Mouse (Mus musculus) myocyte (in vitro differentiated cells): ENCODE measurements at regions not wholly inside any gene's neighbourhood (a gene's known extent, or its start where the extent isn't known, plus 50 kb on each side); places are given as distances from the start of the nearest gene placed in this dataset.

Source experiments
- E2F4 ChIP-seq: IDR thresholded peaks from one replicate; pipeline ENCODE4 v1.6.1; 2011; ENCODE audit warnings: mild to moderate bottlenecking, control low read depth, moderate library complexity; ENCODE audit not compliant: insufficient read depth
- MYOD1 ChIP-seq, 3 experiments: IDR thresholded peaks; one replicate each; pipeline ENCODE4 v1.6.1; 2011; ENCODE audit warnings: control low read depth in 2 of 3, low read depth in 2 of 3, mild to moderate bottlenecking in 2 of 3, moderate library complexity in 1 of 3; ENCODE audit not compliant: insufficient read length in 2 of 3, control insufficient read depth in 1 of 3
- POLR2A ChIP-seq: IDR thresholded peaks from one replicate; pipeline ENCODE4 v1.6.1; 2011; ENCODE audit warnings: low read depth, mild to moderate bottlenecking, control low read depth, moderate library complexity; ENCODE audit not compliant: insufficient read length
- POLR2AphosphoS2 ChIP-seq: IDR thresholded peaks from one replicate; pipeline ENCODE4 v1.6.1; 2011; ENCODE audit warnings: low read depth, control low read depth; ENCODE audit not compliant: insufficient read length
- REST ChIP-seq: IDR thresholded peaks from one replicate; pipeline ENCODE4 v1.6.1; 2011; ENCODE audit warnings: mild to moderate bottlenecking, control low read depth, moderate library complexity; ENCODE audit not compliant: insufficient read depth, insufficient read length
- SRF ChIP-seq: IDR thresholded peaks from one replicate; pipeline ENCODE4 v1.6.1; 2011; ENCODE audit warnings: low read depth; ENCODE audit not compliant: control insufficient read depth, insufficient read length
- USF1 ChIP-seq: IDR thresholded peaks from one replicate; pipeline ENCODE4 v1.6.1; 2011; ENCODE audit warnings: low read depth, mild to moderate bottlenecking, control low read depth, moderate library complexity

- TF ChIP-seq POLR2AphosphoS2 (no peak), POLR2A (no peak), MYOD1 (IDR thresholded peaks at IDR 0.05; ENCODE audit: control insufficient read depth in 1 of 3, insufficient read length in 2 of 3, low read depth in 2 of 3) (no peak), SRF (no peak), USF1 (no peak), REST (no peak), E2F4 (no peak)
These were observed 317.4 kb upstream of the Id4 start for GRCm38 (mm10) chr13:47943645-47944044.
